Mouse (Mus musculus) MEL (cell line): ENCODE results near the gene Txnrd3. TPM values are rescaled to one million over a fixed set of nuclear protein-coding genes. Genes with fewer than 3 reads are reported as not detected.

Experiments
- DNase-seq: peaks from one replicate; pipeline ENCODE4 v3.0.0; 2011; ENCODE audit warnings: low read depth, low spot score
- H3K27ac ChIP-seq: 2 replicates; pipeline ENCODE4 v1.5.1; 2012; ENCODE audit warnings: low read depth, mild to moderate bottlenecking, control low read depth, low read length, moderate library complexity; ENCODE audit not compliant: control insufficient read depth
- H3K27me3 ChIP-seq, 2 experiments: fragments of 150-350 bp in 1 of 2; sonication (generic) in 1 of 2; 2 replicates each; pipeline ENCODE4 v1.6.1; 2012; ENCODE audit warnings: low read length in 2 of 2, mild to moderate bottlenecking in 2 of 2, improper control_type of control experiment in 1 of 2, moderate library complexity in 1 of 2; ENCODE audit not compliant: insufficient read depth in 2 of 2, control insufficient read depth in 1 of 2
- H3K36me3 ChIP-seq, 2 experiments: 2 replicates each; pipeline ENCODE4 v1.6.1; 2012 to 2014; ENCODE audit warnings: low read length in 2 of 2, improper control_type of control experiment in 1 of 2, inconsistent platforms in 1 of 2, mild to moderate bottlenecking in 1 of 2; ENCODE audit not compliant: insufficient read depth in 2 of 2, control insufficient read depth in 1 of 2
- H3K4me1 ChIP-seq, 2 experiments: fragments of 150-350 bp in 1 of 2; sonication (generic) in 1 of 2; 2 replicates each; pipeline ENCODE4 v1.6.1; 2012; ENCODE audit warnings: low read length in 2 of 2, improper control_type of control experiment in 1 of 2, mild to moderate bottlenecking in 1 of 2; ENCODE audit not compliant: insufficient read depth in 2 of 2, control insufficient read depth in 1 of 2
- H3K4me3 ChIP-seq, 2 experiments: fragments of 150-350 bp in 1 of 2; sonication (generic) in 1 of 2; 2 replicates each; pipeline ENCODE4 v1.5.1; 2012; ENCODE audit warnings: low read depth in 2 of 2, low read length in 2 of 2, mild to moderate bottlenecking in 2 of 2, moderate library complexity in 2 of 2, control low read depth in 1 of 2, improper control_type of control experiment in 1 of 2; ENCODE audit not compliant: control insufficient read depth in 1 of 2, insufficient read depth in 1 of 2
- H3K79me2 ChIP-seq: 2 replicates; pipeline ENCODE4 v1.6.1; 2012; ENCODE audit warnings: mild to moderate bottlenecking, low read length, moderate library complexity; ENCODE audit not compliant: control insufficient read depth, poor library complexity, insufficient read depth
- H3K9ac ChIP-seq: 2 replicates; pipeline ENCODE4 v1.6.1; 2012; ENCODE audit warnings: low read depth, mild to moderate bottlenecking, control low read depth, low read length, moderate library complexity; ENCODE audit not compliant: control insufficient read depth, poor library complexity, severe bottlenecking
- H3K9me3 ChIP-seq: fragments of 150-350 bp; sonication (generic); replicated peaks from 2 replicates; pipeline ENCODE4 v1.6.1; 2012; ENCODE audit warnings: mild to moderate bottlenecking, low read length, improper control_type of control experiment, moderate library complexity; ENCODE audit not compliant: insufficient read depth
- BHLHE40 ChIP-seq: IDR thresholded peaks from 2 replicates; pipeline ENCODE4 v1.6.1; 2012; ENCODE audit warnings: low read depth, mild to moderate bottlenecking, inconsistent platforms, low read length, improper control_type of control experiment, borderline replicate concordance
- CTCF ChIP-seq, 3 experiments: IDR thresholded peaks in 2 of 3; conservative IDR thresholded peaks in 1 of 3; 2 replicates each; pipeline ENCODE4 v1.5.1; 2011 to 2012; ENCODE audit warnings: low read length in 3 of 3, low read depth in 2 of 3, mild to moderate bottlenecking in 2 of 3, improper control_type of control experiment in 1 of 3, inconsistent platforms in 1 of 3, mixed read lengths in 1 of 3, moderate library complexity in 1 of 3; ENCODE audit not compliant: control insufficient read depth in 1 of 3, insufficient read depth in 1 of 3, poor library complexity in 1 of 3, severe bottlenecking in 1 of 3
- E2F4 ChIP-seq: IDR thresholded peaks from 2 replicates; pipeline ENCODE4 v1.6.1; 2011; ENCODE audit warnings: low read depth, low read length, improper control_type of control experiment, borderline replicate concordance
- EP300 ChIP-seq, 2 experiments: IDR thresholded peaks; 2 replicates each; pipeline ENCODE4 v1.6.1; 2011; ENCODE audit warnings: improper control_type of control experiment in 2 of 2, low read length in 2 of 2, low read depth in 1 of 2, mild to moderate bottlenecking in 1 of 2
- ETS1 ChIP-seq: IDR thresholded peaks from 2 replicates; pipeline ENCODE4 v1.6.1; 2012; ENCODE audit warnings: low read depth, mild to moderate bottlenecking, inconsistent platforms, low read length, improper control_type of control experiment, moderate library complexity
- GATA1 ChIP-seq: IDR thresholded peaks from 2 replicates; pipeline ENCODE4 v1.6.1; 2011; ENCODE audit warnings: low read depth, low read length, improper control_type of control experiment
- JUND ChIP-seq: IDR thresholded peaks from 2 replicates; pipeline ENCODE4 v1.6.1; 2011; ENCODE audit warnings: low read depth, mild to moderate bottlenecking, improper control_type of control experiment, low read length
- MEF2A ChIP-seq: IDR thresholded peaks from 2 replicates; pipeline ENCODE4 v1.6.1; 2014; ENCODE audit warnings: low read depth, mild to moderate bottlenecking, inconsistent platforms, low read length, improper control_type of control experiment; ENCODE audit not compliant: poor library complexity, insufficient replicate concordance, severe bottlenecking; ENCODE audit errors: extremely low read depth
- MXI1 ChIP-seq: IDR thresholded peaks from 2 replicates; pipeline ENCODE4 v1.6.1; 2011; ENCODE audit warnings: mild to moderate bottlenecking, low read depth, low read length, improper control_type of control experiment
- MYC ChIP-seq: IDR thresholded peaks from 2 replicates; pipeline ENCODE4 v1.6.1; 2011; ENCODE audit warnings: low read depth, mild to moderate bottlenecking, low read length, improper control_type of control experiment, moderate library complexity
- NRF1 ChIP-seq: IDR thresholded peaks from 2 replicates; pipeline ENCODE4 v1.6.1; 2014; ENCODE audit warnings: low read depth, mild to moderate bottlenecking, inconsistent platforms, low read length, improper control_type of control experiment, moderate library complexity; ENCODE audit not compliant: poor library complexity, insufficient read depth, severe bottlenecking
- POLR2AphosphoS2 ChIP-seq: IDR thresholded peaks from 2 replicates; pipeline ENCODE4 v1.6.1; 2011; ENCODE audit warnings: low read length, improper control_type of control experiment
- RCOR1 ChIP-seq: IDR thresholded peaks from 2 replicates; pipeline ENCODE4 v1.6.1; 2012; ENCODE audit warnings: low read depth, mild to moderate bottlenecking, inconsistent platforms, low read length, improper control_type of control experiment
- SIN3A ChIP-seq: IDR thresholded peaks from 2 replicates; pipeline ENCODE4 v1.6.1; 2012; ENCODE audit warnings: low read length, improper control_type of control experiment, inconsistent platforms
- TAL1 ChIP-seq: IDR thresholded peaks from 2 replicates; pipeline ENCODE4 v1.6.1; 2012; ENCODE audit warnings: mild to moderate bottlenecking, inconsistent platforms, low read length, moderate library complexity, mixed read lengths
- TBP ChIP-seq: IDR thresholded peaks from 2 replicates; pipeline ENCODE4 v1.8.0; 2011; ENCODE audit warnings: low read depth, low read length, improper control_type of control experiment
- UBTF ChIP-seq: IDR thresholded peaks from 2 replicates; pipeline ENCODE4 v1.6.1; 2012; ENCODE audit warnings: low read depth, mild to moderate bottlenecking, inconsistent platforms, low read length, improper control_type of control experiment, moderate library complexity, borderline replicate concordance; ENCODE audit not compliant: insufficient read depth
- USF1 ChIP-seq: IDR thresholded peaks from 2 replicates; pipeline ENCODE4 v1.6.1; 2014; ENCODE audit warnings: low read depth, mild to moderate bottlenecking, inconsistent platforms, low read length, improper control_type of control experiment, moderate library complexity
- ZC3H11A ChIP-seq: IDR thresholded peaks from 2 replicates; pipeline ENCODE4 v1.6.1; 2012; ENCODE audit warnings: low read depth, mild to moderate bottlenecking, inconsistent platforms, low read length, improper control_type of control experiment
- ZKSCAN1 ChIP-seq: IDR thresholded peaks from 2 replicates; pipeline ENCODE4 v1.6.1; 2012; ENCODE audit warnings: low read depth, mild to moderate bottlenecking, inconsistent platforms, low read length, improper control_type of control experiment, moderate library complexity
- ZMIZ1 ChIP-seq: IDR thresholded peaks from 2 replicates; pipeline ENCODE4 v1.6.1; 2012; ENCODE audit warnings: low read depth, mild to moderate bottlenecking, inconsistent platforms, low read length, improper control_type of control experiment, moderate library complexity
- polyA plus RNA-seq, 2 experiments: library from polyadenylated mRNA; stranded (reverse) in 1 of 2; unstranded in 1 of 2; fragments of >175 nt in 1 of 2; fragments of >200 nt in 1 of 2; gene quantifications; 2 replicates each; pipeline versions ENCODE4 v1.2.1 to v1.2.4; 2012; ENCODE audit warnings: low replicate concordance in 2 of 2, low read depth in 1 of 2; ENCODE audit not compliant: insufficient read length in 2 of 2, insufficient read depth in 1 of 2, missing spikeins in 1 of 2
- total RNA-seq: library from RNA; depleted of rRNA; stranded (reverse); fragments of 300-350 nt; gene quantifications from 2 replicates; pipeline ENCODE4 v1.2.3, GENCODE M21; 2012

Txnrd3 gene
- total and polyA plus RNA-seq, 3 experiments: 8.7 to 15.1 TPM; not detected in 1

- TF ChIP-seq NRF1 (0 out of 2 replicates have a peak, but pooled peaks have one; percentile 32), ZC3H11A (no peak), BHLHE40 (peak; percentile 33; the same call in 1 of the 2 replicates), TAL1 (no peak), E2F4 (0 out of 2 replicates have a peak, but pooled peaks have one; percentile 10)
- TF ChIP-seq, all 39 proteins: peak for 18
Observed at GRCm38 (mm10) chr6:89595018-89595776, 48.6 kb upstream of the Txnrd3 start, which contains the start of gene Chchd6 (continued).

GRCm38 (mm10) chr6:89595777-89596146, 48.0 kb upstream of the Txnrd3 start:
- Histone ChIP-seq H3K4me3 (no peak overlapping the region), H3K4me1 (peaks cover 0 to 7% of the 10 kb centered on the region in 2 experiments; a peak in 3 of 4 replicates), H3K79me2 (no peaks in the 10 kb centered on the region), H3K9me3 (no peaks in the 10 kb centered on the region), H3K27ac (no peak overlapping the region), H3K27me3 (no peaks in the 10 kb centered on the region; a peak in 1 of 4 replicates), H3K9ac (no peak overlapping the region), H3K36me3 (peaks cover 0 to 10% of the 10 kb centered on the region in 2 experiments; a peak in 1 of 4 replicates)
- DNase-seq: no peak
- TF ChIP-seq TAL1 (no peak), GATA1 (no peak), CTCF (IDR thresholded peaks at IDR 0.05 in 2 of 3, conservative IDR thresholded peaks at IDR 0.05 in 1 of 3; ENCODE audit: control insufficient read depth in 1 of 3, insufficient read depth in 1 of 3, low read depth in 2 of 3, low read length in 3 of 3, poor library complexity in 1 of 3, severe bottlenecking in 1 of 3) (no peak), USF1 (no peak), POLR2AphosphoS2 (no peak), BHLHE40 (no peak), JUND (no peak), TBP (no peak), EP300 (IDR thresholded peaks at IDR 0.05; ENCODE audit: low read depth in 1 of 2, low read length in 2 of 2) (no peak), ZKSCAN1 (no peak), E2F4 (no peak), MXI1 (no peak), ETS1 (no peak), MYC (no peak), RCOR1 (no peak), MEF2A (no peak), UBTF (no peak), NRF1 (no peak), SIN3A (no peak), ZMIZ1 (no peak)
